Mouse (Mus musculus) fat pad, adult 2 months (tissue): ENCODE measurements around the gene Prkcd.

Source experiments
- DNase-seq: peaks from one replicate; pipeline ENCODE4 v3.0.0-alpha.2; 2011; ENCODE audit warnings: low read depth, low spot score; ENCODE audit errors: extremely low read depth

Prkcd gene

DNA sequence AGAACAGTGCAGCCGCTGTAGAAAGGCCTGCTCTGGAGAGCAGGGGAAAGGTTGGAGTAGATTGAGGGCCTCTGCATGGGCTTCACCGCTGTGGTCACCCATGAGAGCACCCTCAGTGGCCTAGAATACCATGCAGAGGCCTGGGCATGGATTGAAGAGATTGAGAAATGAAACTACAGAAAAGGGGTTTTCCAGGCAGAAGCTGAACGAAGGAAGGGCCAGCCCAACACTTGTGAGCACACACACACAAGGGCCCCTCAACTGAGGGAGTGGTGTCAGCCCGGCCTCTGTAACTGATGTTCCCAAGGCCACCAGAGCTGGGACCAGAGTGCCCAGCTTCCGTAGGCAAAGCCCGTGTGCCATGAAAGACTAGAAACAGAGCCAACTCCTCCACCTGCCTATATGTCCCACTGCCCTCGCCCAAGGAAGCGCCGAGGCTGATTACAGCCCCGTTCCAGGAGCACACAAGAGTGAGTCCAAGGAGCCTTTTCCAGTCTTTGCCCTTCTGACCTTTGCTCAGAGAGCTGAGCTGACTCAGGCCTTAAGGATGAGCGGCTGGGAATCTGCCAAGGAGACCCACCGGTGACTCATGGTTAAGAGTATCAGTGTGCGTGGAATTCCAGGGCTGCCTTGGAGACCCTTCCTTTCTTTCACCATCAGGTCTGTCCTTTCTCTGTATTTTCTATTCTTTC lies 9.4 kb upstream of the Prkcd start:
- no peak for DNase-seq

DNA sequence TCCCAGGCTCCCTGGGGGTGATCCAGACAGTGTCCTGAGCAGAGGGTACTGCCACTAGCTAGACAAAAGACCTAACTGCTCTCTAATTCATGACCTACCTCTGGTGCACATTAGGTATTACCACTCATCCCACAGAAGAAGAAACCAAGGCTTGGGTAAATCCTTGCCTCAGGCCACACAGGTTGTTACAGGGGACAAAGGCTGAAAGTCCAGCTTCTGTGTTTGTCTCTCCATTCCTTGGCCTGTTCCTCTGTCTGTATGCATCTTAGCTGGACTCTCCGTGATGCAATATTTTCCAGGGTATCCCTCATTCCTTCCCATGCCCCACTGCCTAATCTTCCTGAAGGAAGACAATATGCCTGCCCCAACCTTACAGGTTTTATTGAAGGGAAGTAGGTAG lies 8.4 kb upstream of the Prkcd start:
- no peak for DNase-seq

DNA sequence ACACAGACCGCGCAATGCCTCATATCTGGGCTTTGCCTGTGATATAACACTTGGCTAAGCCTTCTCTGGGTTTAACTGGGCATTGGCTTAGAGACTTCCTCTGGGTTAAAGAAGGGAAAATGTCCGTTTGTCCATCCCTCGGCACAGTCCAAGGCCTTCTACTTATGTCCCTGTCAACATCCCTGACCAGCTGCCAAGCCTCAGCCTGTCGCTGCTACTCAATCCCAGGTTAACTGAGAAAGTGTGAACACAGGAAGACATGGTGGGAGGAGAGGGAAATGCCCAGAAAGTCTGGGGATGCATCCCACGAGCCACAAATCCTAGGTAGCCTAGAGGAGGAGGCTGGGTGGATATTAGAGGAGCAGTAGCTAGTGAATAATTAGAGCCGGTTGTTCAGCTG lies 7.7 kb upstream of the Prkcd start:
- DNase-seq, result no peak

DNA sequence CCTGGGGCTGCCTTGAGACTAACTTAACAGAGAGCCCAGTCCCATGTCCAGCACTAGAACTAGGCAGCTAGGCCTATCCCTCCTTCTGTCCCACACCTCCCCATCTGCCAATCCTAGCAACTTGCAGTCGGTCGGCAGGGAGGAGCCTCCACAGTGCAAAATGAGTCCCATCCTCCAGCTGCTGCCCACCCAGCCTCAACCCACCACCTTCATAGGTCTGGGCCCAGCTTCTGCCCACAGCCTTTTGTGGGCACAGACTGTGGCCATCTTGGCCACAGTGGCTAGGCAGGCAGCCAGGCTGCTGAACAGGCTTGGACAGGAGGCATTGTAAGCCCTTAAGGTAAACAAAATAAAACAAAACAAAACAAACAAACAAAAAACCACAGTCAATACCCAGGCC lies 5.8 kb upstream of the Prkcd start:
- no peak for DNase-seq

DNA sequence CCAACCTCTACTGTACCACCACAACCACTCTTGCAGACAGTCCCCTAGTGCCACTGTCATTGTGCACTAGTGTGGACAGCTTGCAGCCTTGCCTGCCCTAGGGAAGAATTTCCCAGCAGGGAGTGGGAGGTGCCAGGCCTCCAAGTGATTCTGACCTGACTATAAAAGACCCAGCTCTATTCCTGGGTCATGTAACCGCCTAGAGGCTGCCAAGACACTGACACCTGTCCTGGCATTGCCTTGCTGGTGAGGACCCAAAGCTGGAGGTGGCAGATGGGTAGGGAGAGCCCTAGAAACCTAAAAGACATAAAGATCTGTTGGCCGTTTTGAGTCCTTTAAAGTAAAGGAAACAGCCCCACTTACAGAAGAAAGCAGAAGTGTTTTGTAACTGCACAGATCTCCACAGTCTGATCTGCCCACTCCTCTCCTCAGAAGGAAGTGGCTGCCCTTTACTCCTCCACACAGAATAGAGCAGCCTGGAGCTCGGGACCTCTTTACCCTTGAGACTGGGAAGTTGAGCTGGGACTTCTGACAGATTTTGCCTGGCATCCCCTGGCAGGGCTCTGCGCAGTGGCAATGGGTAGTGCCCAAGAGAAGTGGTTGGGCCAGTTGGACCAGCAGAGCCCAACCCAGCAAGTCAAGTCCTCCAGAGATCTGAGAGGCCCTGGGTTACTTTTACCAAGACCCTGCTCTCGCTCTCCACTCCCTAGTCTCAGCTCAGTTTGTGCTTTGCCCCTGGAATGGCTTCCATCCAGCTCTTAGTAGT lies 5.0 kb upstream of the Prkcd start:
- peak; percentile 56 for DNase-seq

DNA sequence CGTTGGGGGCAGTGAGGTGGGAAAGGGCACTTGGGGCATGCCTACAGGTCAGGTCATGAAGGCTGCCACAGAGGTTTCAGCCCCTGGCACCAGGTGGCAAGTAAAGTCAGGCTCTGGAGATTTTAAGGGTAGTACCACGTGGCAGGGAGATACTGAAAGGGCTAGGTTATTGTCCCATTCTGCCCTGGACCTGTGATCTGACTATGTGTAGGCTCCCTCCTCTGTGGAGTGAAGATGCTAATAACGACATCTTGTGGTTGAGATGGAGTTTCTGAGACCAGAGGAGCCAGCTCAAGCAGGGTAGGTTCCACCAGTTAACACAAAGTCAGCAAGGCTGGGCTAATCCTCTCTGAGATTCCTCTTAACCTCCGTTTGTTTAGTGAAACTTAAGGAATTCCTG lies 3.8 kb upstream of the Prkcd start:
- no peak for DNase-seq

DNA sequence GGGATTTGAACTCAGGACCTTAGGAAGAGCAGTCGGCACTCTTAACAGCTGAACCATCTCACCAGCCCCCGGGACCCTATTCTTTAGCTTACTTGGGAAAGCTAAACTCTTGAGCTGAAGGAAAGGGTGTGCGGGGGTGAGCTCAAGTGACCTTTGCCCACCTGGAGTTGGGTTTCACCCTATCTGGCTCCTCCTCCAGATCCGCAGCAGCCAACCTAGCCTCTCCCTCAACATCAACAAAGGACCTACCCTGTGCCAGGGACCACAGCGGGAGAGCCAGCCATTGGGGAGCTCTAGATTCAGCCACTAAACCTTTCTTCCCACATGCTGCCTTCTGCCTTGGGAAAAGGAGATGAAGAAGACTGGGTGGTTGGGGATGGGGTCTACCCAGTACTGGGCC lies 2.2 kb upstream of the Prkcd start:
- DNase-seq, result no peak

DNA sequence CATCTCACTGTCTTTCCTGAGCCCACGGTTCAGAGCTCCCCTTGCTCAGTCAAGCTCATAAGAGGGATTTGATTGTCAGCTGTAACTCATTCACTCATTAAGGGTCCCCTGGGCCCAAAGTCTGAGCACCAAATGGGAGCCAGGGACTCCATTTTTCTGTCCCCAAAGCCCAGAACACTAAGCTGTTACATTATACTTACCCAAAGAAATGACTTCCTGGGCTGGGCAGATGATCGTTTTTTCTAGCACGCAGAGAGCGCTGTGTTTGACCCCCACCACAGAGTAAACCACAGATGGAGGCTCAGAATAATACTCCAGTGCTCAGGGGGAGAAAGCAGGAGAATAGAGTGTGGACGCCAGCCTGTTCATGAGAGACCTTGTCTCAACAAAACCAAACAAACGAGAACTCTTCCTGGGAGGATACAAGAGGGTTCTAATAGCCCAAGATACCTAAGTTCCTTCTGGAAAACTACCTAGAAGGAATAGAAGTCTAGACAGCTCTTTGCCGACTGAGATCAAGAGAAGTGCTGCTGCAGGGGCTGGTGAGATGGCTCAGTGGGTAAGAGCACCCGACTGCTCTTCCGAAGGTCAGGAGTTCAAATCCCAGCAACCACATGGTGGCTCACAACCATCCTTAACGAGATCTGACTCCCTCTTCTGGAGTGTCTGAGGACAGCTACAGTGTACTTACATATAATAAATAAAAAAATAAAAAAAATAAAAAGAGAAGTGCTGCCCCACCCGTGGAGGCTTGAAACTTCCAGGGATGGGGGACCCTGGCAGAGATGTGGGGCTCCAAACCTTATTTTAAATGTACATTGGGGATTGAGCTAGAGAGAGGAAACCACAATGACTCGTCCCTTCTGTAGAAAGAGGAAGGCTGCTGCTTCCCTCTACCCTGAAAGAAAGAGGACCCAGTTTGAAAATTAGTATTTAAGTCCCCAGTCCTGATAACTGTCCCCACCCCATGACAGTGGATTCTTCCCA lies 1.0 kb upstream of the Prkcd start:
- DNase-seq, result no peak

DNA sequence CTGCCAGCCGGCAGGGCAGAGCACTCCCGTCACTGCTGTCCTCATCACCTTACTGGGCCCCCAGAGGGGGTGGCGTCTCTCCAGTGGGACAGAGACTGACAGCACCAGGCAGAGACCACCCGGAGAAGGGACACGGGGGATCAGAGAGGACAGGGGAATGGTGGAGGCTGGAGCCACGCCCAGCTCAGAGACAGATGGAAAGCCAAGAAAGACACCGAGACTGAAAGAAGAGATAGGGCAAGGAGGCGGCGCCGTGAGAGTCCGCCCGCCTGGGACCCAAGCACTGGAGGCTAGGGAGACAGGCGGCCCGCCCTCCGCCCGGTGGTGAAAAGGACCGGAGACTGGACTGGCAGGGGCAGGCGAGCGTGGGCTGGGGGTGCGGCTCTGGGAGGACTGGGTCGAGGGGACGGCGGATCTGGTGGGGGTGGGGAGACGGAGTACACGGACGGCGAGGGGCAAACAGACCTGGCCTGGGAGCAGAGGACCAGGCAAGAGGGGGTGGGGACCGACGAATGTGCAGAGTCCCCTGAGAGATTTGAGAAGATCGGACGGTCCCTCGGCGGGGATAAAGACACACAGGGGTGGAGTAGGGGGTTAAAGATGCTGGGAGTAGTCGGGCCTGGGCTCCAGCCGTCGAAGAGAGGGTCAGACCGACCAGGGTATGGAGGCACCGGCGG lies 741 bp downstream of the Prkcd start:
- no peak for DNase-seq

DNA sequence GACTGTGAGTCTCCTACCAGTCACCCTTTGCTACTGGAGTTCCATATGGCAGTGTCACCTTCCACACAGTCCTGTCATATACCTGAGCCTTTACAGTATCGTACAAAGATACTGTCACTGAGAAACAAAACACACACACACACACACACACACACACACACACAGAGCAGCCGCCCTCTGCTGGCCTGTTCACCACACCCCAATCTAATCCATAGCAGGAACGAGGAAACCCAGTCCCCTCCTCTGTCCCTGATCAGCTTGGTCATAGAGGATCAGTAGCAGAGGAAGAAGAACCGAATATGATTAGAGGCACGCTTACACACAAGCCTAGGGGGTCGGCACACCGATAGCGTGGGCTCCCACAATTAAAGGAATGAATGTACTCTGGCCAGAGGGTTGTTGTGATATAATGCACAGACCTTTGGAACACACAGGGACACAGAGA lies 1.7 kb downstream of the Prkcd start:
- no peak for DNase-seq

DNA sequence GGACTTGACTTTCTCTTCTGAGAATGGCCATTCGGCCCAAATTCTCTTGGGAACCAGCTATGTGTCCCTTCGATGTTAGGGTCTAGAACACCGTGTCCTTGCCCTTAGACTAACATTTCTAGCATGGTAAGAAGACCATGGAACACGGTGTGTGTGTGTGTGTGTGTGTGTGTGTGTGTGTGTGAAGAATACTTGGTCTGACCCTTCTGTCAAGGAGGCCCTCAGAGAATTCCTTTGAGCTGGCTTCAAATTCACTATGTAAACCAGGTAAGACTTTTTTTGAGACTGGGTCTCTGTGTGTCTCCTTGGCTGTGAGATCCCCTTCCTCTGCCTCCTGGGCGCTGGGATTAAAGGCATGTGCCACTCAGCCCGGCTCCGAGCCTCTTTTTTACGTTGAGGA lies 3.5 kb downstream of the Prkcd start:
- no peak for DNase-seq

DNA sequence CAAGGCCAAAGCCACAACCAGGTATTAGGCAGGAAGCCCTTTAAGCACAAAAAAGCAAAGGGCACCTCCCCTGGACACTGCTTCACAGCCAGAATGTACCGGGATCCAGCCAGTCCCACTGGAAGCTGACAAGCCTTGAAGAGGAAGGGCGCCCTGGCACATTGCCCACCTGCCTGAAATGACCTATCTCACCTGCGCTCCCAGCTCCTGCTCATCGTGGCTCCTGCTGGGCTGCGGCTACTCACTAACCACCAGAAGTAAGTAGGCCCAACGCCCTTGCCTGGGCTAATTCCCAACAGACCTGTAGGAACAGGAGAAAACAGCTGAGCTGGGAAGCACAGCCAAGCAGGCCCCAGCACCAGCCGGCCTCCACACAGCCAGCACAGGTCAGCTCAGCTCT lies 3.9 kb downstream of the Prkcd start:
- peak; percentile 47 for DNase-seq

DNA sequence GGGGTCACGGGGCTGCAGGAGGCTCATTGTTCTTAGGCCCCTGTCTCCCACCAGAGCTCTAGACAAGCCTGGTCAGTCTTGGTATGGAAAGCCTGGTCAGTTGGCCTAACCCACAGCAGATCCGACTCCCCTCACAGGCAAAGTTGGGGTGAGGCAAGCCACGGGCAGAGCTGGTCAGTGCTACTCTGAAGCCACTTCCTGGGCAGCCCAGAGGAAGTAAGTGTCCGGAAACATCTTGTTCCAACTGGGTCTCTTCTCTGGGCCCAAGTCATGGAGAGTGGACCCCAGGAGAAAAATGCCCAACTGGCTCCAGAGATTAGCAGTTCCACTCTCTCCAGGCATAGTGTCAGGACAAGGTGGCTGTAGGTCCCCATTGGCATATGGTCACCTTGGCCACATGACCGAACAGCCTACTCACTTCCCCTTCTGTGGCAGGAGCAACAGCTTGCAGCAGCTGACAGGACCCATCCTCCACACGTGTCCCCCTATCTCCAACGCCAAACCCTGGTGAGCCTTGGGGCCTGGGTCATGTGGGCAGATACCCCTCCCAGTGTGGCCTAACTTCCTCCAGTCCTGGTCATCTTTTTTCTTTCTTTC lies 5.9 kb downstream of the Prkcd start:
- no peak for DNase-seq

DNA sequence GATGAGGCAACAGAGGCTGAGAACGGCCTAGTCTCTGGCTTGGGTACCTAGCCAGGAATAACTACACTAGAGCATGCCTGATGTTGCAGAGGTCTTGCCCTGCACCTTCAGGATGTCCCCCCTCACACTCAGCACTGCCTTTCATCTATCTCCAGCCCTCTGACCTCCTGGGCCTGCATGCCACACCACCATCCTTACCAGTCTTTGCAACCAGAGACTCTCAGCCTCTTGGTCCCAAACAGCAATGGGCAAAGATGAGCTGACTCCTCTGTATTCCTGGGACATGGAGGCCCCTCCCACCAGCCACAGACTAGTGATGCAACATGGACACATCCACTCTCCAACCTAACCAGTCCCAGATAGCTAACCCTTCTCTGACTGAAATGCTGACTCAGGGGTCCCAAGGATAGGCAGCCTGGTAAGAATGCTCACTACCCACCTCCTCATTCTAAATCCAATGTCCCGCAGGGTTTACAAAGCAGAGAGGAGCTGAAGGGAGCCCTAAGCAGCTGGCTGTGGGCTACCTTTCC lies 7.2 kb downstream of the Prkcd start:
- no peak for DNase-seq

DNA sequence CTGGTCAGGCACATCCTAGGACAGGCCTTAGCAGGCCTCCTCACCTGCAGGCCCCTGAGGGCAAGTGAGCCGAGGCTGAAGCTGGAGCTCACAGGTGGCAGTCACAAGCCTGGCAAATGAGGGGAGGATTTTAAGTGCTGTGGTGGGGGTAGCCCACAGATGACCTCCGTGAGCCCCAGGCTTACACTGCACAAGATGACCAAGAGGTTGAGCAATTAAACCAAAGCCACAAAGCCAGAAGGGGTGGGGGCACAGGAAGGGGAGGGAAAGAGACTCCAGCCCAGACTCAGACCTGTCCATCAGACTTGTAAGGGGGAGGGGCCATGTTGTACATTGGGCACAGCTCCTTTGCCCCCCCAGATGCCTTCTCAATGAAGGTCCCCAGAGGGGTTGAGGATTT lies 9.3 kb downstream of the Prkcd start:
- DNase-seq, result no peak

DNA sequence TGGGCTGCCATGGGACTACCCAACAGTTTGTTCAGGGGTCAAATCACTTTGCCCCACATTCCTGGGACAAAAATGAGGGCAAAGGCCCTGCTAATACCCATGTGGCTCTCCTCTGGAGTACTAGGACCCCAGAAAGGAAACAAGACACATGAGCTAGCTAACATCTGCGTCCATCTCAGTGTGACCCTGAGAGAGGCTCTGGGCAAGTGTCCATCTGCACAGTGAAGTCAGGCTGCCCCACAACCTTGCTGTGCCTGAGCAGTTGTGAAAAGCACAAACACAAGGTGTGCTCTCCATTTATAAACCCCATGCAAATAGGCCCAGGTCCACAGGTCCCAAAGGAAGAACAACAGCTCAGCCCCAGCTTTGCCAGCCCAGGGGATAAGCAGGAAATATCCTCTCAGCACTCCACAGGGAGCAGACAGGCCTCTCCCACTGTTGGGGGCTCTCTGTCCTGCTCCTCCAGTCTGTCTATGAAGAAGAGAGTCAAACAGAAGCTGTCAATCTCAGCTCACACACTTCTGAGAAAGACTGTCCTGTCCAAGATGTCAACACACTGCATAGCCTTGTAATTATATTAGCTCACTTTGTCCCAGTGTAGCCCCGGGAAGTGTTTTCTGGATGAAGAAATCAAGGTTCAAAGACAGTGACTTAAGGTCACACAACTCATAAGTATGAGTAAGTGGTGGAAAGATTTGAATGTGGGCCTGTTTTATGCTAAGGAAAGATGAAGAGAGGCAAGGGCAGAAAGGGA lies 12.9 kb downstream of the Prkcd start:
- DNase-seq, result no peak

DNA sequence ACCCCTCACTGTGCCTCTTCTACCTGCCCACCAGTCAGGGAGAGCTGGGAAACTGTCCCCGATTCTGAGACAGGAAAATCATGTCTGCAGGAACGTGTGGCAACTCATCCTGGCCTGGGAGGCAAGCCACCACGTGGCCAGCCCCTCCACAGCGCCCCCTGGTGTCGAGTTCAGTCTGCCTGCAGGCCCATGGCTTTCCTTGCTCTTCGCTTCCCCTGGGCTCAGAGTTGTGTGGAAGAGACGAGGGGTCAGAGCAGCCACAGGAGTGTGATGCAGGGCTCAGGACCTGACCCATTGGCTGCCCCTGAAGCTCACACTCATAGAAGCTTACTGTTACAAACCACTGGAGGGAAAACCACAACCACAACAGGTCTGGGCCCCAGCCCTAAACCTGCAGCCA lies 13.5 kb downstream of the Prkcd start:
- no peak for DNase-seq

DNA sequence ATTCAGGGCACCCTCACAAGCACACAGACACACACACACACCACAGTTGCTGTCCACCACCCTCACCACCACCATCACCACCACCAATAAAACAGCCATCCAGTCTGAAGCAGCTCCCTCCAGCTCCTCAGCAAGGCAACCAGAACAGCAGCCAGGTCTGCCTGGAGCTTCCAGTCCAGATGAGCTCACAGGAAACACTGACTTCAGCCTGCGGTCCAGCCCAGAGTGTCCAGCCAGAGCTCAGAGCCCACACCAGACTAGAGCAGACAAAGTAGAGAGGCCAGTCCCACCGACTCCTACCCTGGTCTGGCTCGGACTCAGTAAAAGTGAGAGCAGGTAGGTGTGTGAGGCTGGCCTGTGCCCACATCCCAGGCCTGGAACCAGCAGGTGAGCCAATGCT lies 15.1 kb downstream of the Prkcd start:
- DNase-seq, result no peak

DNA sequence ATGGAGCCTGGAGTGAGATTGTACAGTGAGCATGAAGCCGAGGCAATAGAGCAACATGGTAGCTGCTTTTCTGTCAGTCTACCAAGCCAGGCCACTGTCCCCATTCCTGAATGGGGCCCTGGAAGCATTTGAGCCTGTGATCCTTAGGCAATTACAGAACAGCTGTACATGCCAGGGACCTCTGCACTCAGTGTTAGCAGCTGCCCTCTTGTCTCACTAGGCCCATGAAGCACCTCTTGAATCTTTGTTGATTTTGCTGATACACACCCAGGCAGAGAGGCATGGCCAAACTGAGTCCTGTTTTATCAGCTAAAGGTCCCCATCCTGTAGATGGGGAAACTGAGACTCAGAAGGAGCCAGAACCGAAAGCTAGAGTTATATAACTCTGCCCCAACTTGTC lies 15.7 kb downstream of the Prkcd start:
- DNase-seq, result no peak

DNA sequence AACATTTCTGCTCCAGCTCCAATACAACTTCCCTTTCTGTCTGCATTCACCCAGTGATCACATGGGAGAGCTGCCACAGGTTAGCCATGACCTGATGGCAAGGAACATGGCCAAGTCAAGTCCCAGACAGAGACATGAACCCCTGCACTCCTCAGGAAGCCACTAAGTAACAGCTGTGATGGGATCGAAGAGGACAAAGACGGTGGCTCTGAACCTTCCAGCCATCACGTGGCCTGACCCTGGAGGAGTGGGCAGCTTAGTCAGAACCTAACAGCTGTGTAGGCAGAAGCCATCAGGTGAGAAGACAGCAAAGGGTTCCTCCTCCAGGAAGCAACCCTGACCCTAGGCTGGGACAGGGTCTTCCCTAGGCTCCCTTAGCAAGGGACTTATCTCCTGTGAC lies 16.5 kb downstream of the Prkcd start:
- no peak for DNase-seq
